In the genomic region with DNA sequence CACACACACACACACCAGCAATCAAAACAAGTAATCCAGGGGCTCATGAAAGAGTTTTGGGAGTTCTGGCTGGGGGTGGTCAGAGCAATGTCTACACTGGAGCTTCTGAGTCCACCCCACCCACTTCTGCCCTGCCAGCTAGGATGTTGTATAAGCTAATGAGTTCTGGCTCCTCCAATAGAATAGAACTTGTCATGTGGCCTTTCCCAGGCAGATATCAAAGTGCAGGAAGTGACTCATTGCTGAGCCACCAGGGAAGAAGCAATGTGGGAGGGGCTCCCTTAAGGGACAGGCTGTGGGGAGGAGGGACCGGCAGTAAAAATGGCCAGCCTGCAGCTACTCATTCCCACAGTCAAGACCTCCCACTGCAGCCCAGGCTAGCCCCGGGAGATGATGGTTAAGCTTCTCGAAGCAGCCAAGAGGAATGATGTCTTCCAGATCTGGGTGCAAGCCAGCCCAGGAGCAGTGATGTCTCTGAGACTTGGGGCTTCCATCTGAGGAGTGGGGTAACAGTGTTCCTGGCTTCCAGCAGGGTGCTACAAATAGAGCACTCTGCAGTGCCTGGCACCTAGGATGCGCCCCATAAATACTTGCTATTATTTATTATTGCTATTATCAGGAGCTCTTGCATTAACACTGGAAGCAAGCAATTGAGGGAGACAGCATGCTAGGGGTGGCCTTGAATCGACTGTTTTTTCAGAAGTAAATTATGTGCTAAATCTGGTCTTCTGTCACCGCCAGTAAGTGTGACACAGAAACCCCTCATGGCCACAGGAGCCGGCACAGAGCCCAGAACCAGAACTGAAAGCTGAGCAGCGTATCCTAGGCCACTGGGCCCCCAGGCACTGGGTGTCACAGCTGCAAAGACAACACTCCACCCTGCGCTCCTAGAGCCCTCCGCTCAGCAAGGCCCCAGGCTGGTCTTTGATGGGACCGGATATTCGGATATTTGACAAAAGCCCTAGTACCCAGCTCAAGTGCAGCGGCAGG, we compare ENCODE assay signal across 8 mouse cellular contexts.
A peak's percentile ranks its signal among the peaks of the same experiment; 100 is the strongest.
DNase-seq lines count a peak whose midpoint lies in the region; ATAC-seq lines count a peak whose summit lies in the region.

No protein-coding gene starts in this region.

- DNase-seq in adipocyte (ENCODE audit: low spot score) = peak; percentile 66
- peak; percentile 47 for DNase-seq in gastrocnemius, postnatal 25 days
- DNase-seq in kidney, adult 18-20 months = peak; percentile 19
- DNase-seq in ovary, postnatal 10 days (ENCODE audit: low spot score) = no peak

- H3K27me3 ChIP-seq in hindbrain, embryonic 13.5 days = peaks cover 55% of the 10 kb centered on the region
- H3K27me3 ChIP-seq in hindbrain, embryonic 12.5 days = peaks cover 59% of the 10 kb centered on the region
- H3K27me3 ChIP-seq in liver, embryonic 15.5 days = no peaks in the 10 kb centered on the region
- H3K27me3 ChIP-seq in stomach, embryonic 14.5 days (ENCODE audit: control insufficient read depth, insufficient read depth, low read length) = no peaks in the 10 kb centered on the region

- H3K9ac ChIP-seq in hindbrain, embryonic 13.5 days = no peak overlapping the region
- no peak overlapping the region for H3K9ac ChIP-seq in hindbrain, embryonic 12.5 days
- no peak overlapping the region for H3K9ac ChIP-seq in liver, embryonic 15.5 days
- no peak overlapping the region for H3K9ac ChIP-seq in stomach, embryonic 14.5 days (replicated peaks; ENCODE audit: low read depth, low read length)

- ATAC-seq in hindbrain, embryonic 13.5 days (ENCODE audit: low FRiP score) = no peak
- no peak for ATAC-seq in hindbrain, embryonic 12.5 days (ENCODE audit: low FRiP score)
- ATAC-seq in liver, embryonic 15.5 days (ENCODE audit: insufficient read depth) = peak; percentile 47; the same call in 1 of the 2 replicates
- peak; percentile 50; the same call in 1 of the 2 replicates for ATAC-seq in stomach, embryonic 14.5 days (ENCODE audit: insufficient number of reproducible peaks, insufficient read depth, low FRiP score, low read depth)

- WGBS in hindbrain, embryonic 13.5 days = 56% methylated on average over 13 of the region's 13 CpGs
- 62% methylated on average over 13 of the region's 13 CpGs for WGBS in hindbrain, embryonic 12.5 days
- WGBS in liver, embryonic 15.5 days (ENCODE audit: insufficient replicate concordance) = 48% methylated on average over 13 of the region's 13 CpGs
- 67% methylated on average over 13 of the region's 13 CpGs for WGBS in stomach, embryonic 14.5 days

- H3K9me3 ChIP-seq in hindbrain, embryonic 13.5 days = no peaks in the 10 kb centered on the region
- H3K9me3 ChIP-seq in hindbrain, embryonic 12.5 days (replicated peaks) = no peaks in the 10 kb centered on the region
- no peaks in the 10 kb centered on the region for H3K9me3 ChIP-seq in liver, embryonic 15.5 days (replicated peaks)
- no peaks in the 10 kb centered on the region for H3K9me3 ChIP-seq in stomach, embryonic 14.5 days (ENCODE audit: control insufficient read depth, low read depth, low read length)

- H3K36me3 ChIP-seq in hindbrain, embryonic 13.5 days = no peaks in the 10 kb centered on the region
- no peaks in the 10 kb centered on the region for H3K36me3 ChIP-seq in hindbrain, embryonic 12.5 days
- H3K36me3 ChIP-seq in liver, embryonic 15.5 days (replicated peaks) = no peaks in the 10 kb centered on the region
- H3K36me3 ChIP-seq in stomach, embryonic 14.5 days (ENCODE audit: control insufficient read depth, insufficient read depth, low read length) = no peaks in the 10 kb centered on the region

- no peak overlapping the region for H3K4me3 ChIP-seq in hindbrain, embryonic 13.5 days
- H3K4me3 ChIP-seq in hindbrain, embryonic 12.5 days = no peak overlapping the region
- no peak overlapping the region for H3K4me3 ChIP-seq in liver, embryonic 15.5 days (replicated peaks)
- no peak overlapping the region for H3K4me3 ChIP-seq in stomach, embryonic 14.5 days (ENCODE audit: low read depth, low read length)

- H3K27ac ChIP-seq in hindbrain, embryonic 13.5 days = 0 out of 2 replicates have a peak overlapping the region, but pooled peaks have one; percentile 10
- H3K27ac ChIP-seq in hindbrain, embryonic 12.5 days = no peak overlapping the region
- no peak overlapping the region for H3K27ac ChIP-seq in liver, embryonic 15.5 days (replicated peaks)
- H3K27ac ChIP-seq in stomach, embryonic 14.5 days (ENCODE audit: low read length) = no peak overlapping the region

- H3K4me1 ChIP-seq in hindbrain, embryonic 13.5 days (replicated peaks) = peaks cover 44% of the 10 kb centered on the region
- peaks cover 37% of the 10 kb centered on the region for H3K4me1 ChIP-seq in hindbrain, embryonic 12.5 days
- H3K4me1 ChIP-seq in liver, embryonic 15.5 days (replicated peaks) = no peaks in the 10 kb centered on the region
- no peaks in the 10 kb centered on the region for H3K4me1 ChIP-seq in stomach, embryonic 14.5 days (ENCODE audit: control insufficient read depth, insufficient read depth, low read length)

- no peak overlapping the region for H3K4me2 ChIP-seq in hindbrain, embryonic 13.5 days
- H3K4me2 ChIP-seq in hindbrain, embryonic 12.5 days (replicated peaks) = no peak overlapping the region
- H3K4me2 ChIP-seq in liver, embryonic 15.5 days = no peak overlapping the region
- H3K4me2 ChIP-seq in stomach, embryonic 14.5 days (replicated peaks; ENCODE audit: low read depth, low read length) = no peak overlapping the region

Comparison
In these comparisons a context has a peak if more than half of its experiments do, and no peak if none do; other contexts are left out.
1. ATAC-seq: peak in liver, embryonic 15.5 days (single experiment) and stomach, embryonic 14.5 days (single experiment); none in hindbrain, embryonic 13.5 days (single experiment) and hindbrain, embryonic 12.5 days (single experiment).